Mouse (Mus musculus): Measurements from ENCODE around the gene Txnrd1. TPM values are rescaled to one million over a fixed set of nuclear protein-coding genes. Genes with fewer than 3 reads are reported as not detected.

Txnrd1 gene
- polyA plus RNA-seq, 1 experiment from 2014 or later, result 44.1 TPM

DNA sequence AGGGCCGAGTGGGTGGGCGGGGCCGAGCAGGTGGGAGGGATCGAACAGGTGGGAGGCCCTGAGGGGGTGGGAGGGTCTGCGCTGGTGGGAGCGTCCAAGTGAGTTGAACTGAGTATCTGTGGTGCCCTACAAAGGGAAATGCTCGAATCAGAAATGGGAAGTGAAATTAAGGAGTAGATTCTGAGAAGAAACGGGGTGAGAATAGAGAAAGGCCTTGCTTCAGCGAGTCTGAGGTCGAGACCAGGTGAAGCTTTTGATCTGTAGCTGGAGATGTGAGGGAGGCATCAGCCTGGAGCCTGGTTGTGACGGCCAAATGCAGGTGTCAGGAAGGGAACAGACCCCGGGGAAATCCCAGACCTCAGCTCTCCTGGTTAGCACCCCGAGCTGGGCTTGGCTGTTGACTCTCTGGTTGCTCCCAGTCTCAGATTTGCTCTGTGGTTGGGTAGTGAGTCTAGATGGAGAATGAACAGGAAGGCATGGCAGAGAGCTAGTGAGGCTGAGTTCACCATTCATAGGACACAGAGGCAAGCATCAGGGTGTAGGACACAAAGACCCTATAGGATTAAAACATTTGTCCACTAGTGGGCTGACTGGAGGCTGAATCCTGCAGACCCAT, 101.4 kb downstream of the Txnrd1 start:
- H3K36me3 ChIP-seq (ENCODE audit: control insufficient read depth, insufficient read depth), result no peaks in the 10 kb centered on the region
- H3K9me3 ChIP-seq (replicated peaks; ENCODE audit: control insufficient read depth, low read length), result no peaks in the 10 kb centered on the region
- ATAC-seq (ENCODE audit: low read depth), result no peak
- no peak overlapping the region for H3K4me2 ChIP-seq (ENCODE audit: low read depth, low read length)
- no peaks in the 10 kb centered on the region for H3K4me1 ChIP-seq (ENCODE audit: control insufficient read depth, low read depth, low read length)
- 43% methylated on average over 13 of the region's 13 CpGs for WGBS (ENCODE audit: insufficient replicate concordance)
- H3K4me3 ChIP-seq (ENCODE audit: low read depth, low read length), result no peak overlapping the region
- H3K27me3 ChIP-seq (ENCODE audit: control insufficient read depth, insufficient read depth, low read depth, low read length), result 0 out of 2 replicates have a peak, but pooled peaks cover 2% of the 10 kb centered on the region
- H3K9ac ChIP-seq (ENCODE audit: low read depth, low read length), result no peak overlapping the region
- H3K27ac ChIP-seq (ENCODE audit: low read length), result no peak overlapping the region

DNA sequence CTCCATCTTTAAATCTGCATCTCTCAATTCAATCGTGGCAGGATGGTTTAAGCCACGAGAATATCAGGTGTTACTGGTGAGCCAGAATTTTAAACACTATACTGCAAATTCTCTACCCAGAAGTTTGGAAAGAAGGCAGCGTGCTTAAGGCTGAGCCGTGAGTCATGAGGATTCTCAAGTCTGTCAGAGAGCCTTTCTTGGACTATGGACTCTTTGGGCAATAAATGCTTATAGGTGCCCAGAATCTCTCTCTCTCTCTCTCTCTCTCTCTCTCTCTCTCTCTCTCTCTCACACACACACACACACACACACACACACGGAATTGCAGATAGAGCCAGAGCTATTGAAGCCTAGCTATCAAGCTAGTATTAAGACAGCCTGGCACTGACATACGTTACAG, 102.0 kb downstream of the Txnrd1 start:
- Histone ChIP-seq H3K4me1 (ENCODE audit: control insufficient read depth, low read depth, low read length) (no peaks in the 10 kb centered on the region), H3K4me3 (ENCODE audit: low read depth, low read length) (no peak overlapping the region), H3K36me3 (ENCODE audit: control insufficient read depth, insufficient read depth) (no peaks in the 10 kb centered on the region), H3K27me3 (ENCODE audit: control insufficient read depth, insufficient read depth, low read depth, low read length) (0 out of 2 replicates have a peak, but pooled peaks cover 2% of the 10 kb centered on the region), H3K4me2 (ENCODE audit: low read depth, low read length) (no peak overlapping the region), H3K27ac (ENCODE audit: low read length) (no peak overlapping the region), H3K9ac (ENCODE audit: low read depth, low read length) (no peak overlapping the region), H3K9me3 (replicated peaks; ENCODE audit: control insufficient read depth, low read length) (no peaks in the 10 kb centered on the region)
- no peak for ATAC-seq (ENCODE audit: low read depth)
- WGBS (ENCODE audit: insufficient replicate concordance), result 65% methylated on average over 6 of the region's 6 CpGs

Other genes with a start within 250 kb of the Txnrd1 start
- gene 1190007I07Rik, start 210.7 kb upstream of the Txnrd1 start, polyA plus RNA-seq (2015; fragmentation: Nextera tagmentation; extraction: Ambion mirVana), result 20.1 and 30.8 TPM in 2 replicates
- 27.5 and 31.5 TPM in 2 replicates for gene Tdg, start 204.1 kb upstream of the Txnrd1 start, polyA plus RNA-seq (2015; fragmentation: Nextera tagmentation; extraction: Ambion mirVana)
- gene Glt8d2, start 143.3 kb upstream of the Txnrd1 start, polyA plus RNA-seq (2015; fragmentation: Nextera tagmentation; extraction: Ambion mirVana), result 0.61 and 0.64 TPM in 2 replicates
- 13.6 and 13.9 TPM in 2 replicates for gene Hcfc2, start 137.8 kb upstream of the Txnrd1 start, polyA plus RNA-seq (2015; fragmentation: Nextera tagmentation; extraction: Ambion mirVana)
- 29.4 and 34.5 TPM in 2 replicates for gene Nfyb, start 69.8 kb upstream of the Txnrd1 start, polyA plus RNA-seq (2015; fragmentation: Nextera tagmentation; extraction: Ambion mirVana)
- 0.13 and 0.18 TPM in 2 replicates for gene Eid3, start 32.7 kb downstream of the Txnrd1 start, polyA plus RNA-seq (2015; fragmentation: Nextera tagmentation; extraction: Ambion mirVana)
- gene Chst11, start 151.5 kb downstream of the Txnrd1 start, polyA plus RNA-seq (2015; fragmentation: Nextera tagmentation; extraction: Ambion mirVana), result 0.93 and 1.0 TPM in 2 replicates

All from liver, embryonic 16.5 days (tissue).